Mouse (Mus musculus) adrenal gland, postnatal 10 days (tissue): ENCODE measurements at regions not wholly inside any gene's neighbourhood (a gene's known extent, or its start where the extent isn't known, plus 50 kb on each side); places are given as distances from the start of the nearest gene placed in this dataset.
A peak's percentile ranks its signal among the peaks of the same experiment; 100 is the strongest.
"Not testable (repeated sequence)": the region's sequence is repeated elsewhere in the genome, so short reads cannot be mapped to it uniquely, and the experiment has no call there.

Experiments
- DNase-seq: peaks from one replicate; pipeline ENCODE4 v3.0.0; 2021; ENCODE audit warnings: mixed read lengths

- DNase-seq, result no peak
Observed at GRCm38 (mm10) chr17:59179018-59179417, 165.8 kb upstream of the Nudt12 start.

GRCm38 (mm10) chr17:59156345-59156744 is 143.2 kb upstream of the Nudt12 start:
- no peak for DNase-seq

- DNase-seq, result no peak
Observed at GRCm38 (mm10) chr17:59143760-59144157, 130.6 kb upstream of the Nudt12 start.

GRCm38 (mm10) chr17:59142995-59143759 is 130.0 kb upstream of the Nudt12 start:
- DNase-seq, result no peak

GRCm38 (mm10) chr17:59138791-59139190 is 125.6 kb upstream of the Nudt12 start:
- no peak for DNase-seq

GRCm38 (mm10) chr17:59099376-59099775 is 86.2 kb upstream of the Nudt12 start:
- DNase-seq, result peak; percentile 79

GRCm38 (mm10) chr17:59076846-59077245 is 63.7 kb upstream of the Nudt12 start:
- DNase-seq, result not testable (repeated sequence)

- DNase-seq, result not testable (repeated sequence)
Observed at GRCm38 (mm10) chr17:59076361-59076760, 63.2 kb upstream of the Nudt12 start.
